In the genomic region with DNA sequence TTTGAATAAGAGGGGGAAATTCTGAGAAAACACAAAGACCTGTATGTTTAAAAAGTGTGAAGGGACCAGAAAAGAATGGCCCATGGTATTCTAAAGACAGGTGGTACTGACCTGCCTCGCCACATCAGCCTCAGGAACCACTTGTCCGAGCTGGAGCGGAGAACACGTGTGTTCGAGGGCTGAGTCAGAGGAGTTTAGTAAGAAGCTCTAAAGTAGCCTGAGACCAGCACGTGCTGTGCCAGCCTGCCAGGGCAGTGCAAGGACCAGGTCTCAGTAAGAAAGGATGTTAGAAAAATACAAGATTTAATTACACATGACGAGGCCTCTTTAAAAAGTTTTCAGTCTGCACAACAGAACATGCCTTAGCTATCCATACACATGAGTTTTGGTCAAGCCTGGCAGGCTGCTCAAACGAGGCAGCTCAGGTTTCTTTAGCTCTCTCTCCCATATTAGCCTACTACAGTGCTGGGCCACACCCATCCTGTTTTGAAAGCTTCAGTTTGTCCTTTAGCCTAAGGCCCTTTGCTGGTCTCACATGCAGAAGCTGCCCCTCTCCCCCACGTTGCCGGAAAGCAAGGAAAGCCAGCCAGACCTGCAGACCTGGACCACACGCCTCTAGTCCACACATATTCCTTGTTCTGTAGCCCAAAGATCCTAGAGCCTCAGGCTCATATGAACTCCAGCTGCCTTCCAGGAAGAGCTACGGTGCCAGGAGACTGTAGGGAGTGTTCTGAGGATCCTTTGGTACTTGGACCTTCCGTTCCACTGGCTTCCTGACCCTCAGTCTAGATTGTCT, we compare ENCODE assay signal across 14 mouse cellular contexts. TPM values are rescaled to one million over a fixed set of nuclear protein-coding genes. Genes with fewer than 3 reads are reported as not detected.
A peak's percentile ranks its signal among the peaks of the same experiment; 100 is the strongest.
DNase-seq lines count a peak whose midpoint lies in the region; ATAC-seq and TF ChIP-seq lines count a peak whose summit lies in the region.
"Had no signal": no experiment of that assay in that cellular context is flagged by ENCODE, and none has a peak within 500 bp of the region (broad histone marks: within the 10 kb centered on the region; RNA-seq: fewer than 3 reads in every experiment).

No protein-coding gene starts in this region.

- no peak for TF ChIP-seq POLR2A in myocyte (IDR thresholded peaks at IDR 0.05; ENCODE audit: insufficient read length, low read depth)

- no peak overlapping the region for H3K4me2 ChIP-seq in embryonic facial prominence, embryonic 15.5 days (replicated peaks)
- H3K4me2 ChIP-seq in myocyte (ENCODE audit: low read depth): no peak overlapping the region
- H3K4me2 ChIP-seq: liver, embryonic 13.5 days; midbrain, embryonic 12.5 days; neural tube, embryonic 15.5 days; stomach, embryonic 15.5 days had no signal

- peaks cover 11% of the 10 kb centered on the region; the same call in 1 of the 2 replicates for H3K4me1 ChIP-seq in embryonic facial prominence, embryonic 15.5 days
- H3K4me1 ChIP-seq: midbrain, embryonic 12.5 days; stomach, embryonic 15.5 days had no signal

- peak; percentile 25; the same call in 1 of the 2 replicates for ATAC-seq in embryonic facial prominence, embryonic 15.5 days (ENCODE audit: insufficient number of reproducible peaks, low FRiP score, low TSS enrichment, low read depth)
- ATAC-seq: CD4-positive, CD25-positive, alpha-beta regulatory T cell, adult 4 months; hindbrain, embryonic 16.5 days had no signal

- peak; percentile 34 to 55 for DNase-seq in heart, adult 18-20 months
- no peak for DNase-seq in heart, postnatal 25 days (ENCODE audit: low spot score)
- DNase-seq in left cerebral cortex, adult 2 months (ENCODE audit: extremely low spot score in 1 of 2, low spot score in 2 of 2): no peak
- DNase-seq in left cerebral cortex, postnatal 10 days (ENCODE audit: extremely low spot score in 1 of 2, low spot score in 2 of 2): no peak
- DNase-seq in B cell, adult 2 months: no peak
- no peak for DNase-seq in gastrocnemius, adult 8-10 months (ENCODE audit: low spot score in 2 of 2)
- DNase-seq: liver, embryonic 13.5 days had no signal

- no peaks in the 10 kb centered on the region for H3K79me2 ChIP-seq in myocyte (ENCODE audit: control insufficient read depth, insufficient read depth)

- H3K4me3 ChIP-seq in left cerebral cortex, adult 2 months: no peak overlapping the region
- no peak overlapping the region for H3K4me3 ChIP-seq in embryonic facial prominence, embryonic 15.5 days (replicated peaks)
- H3K4me3 ChIP-seq in myocyte: no peak overlapping the region
- H3K4me3 ChIP-seq: liver, embryonic 13.5 days; midbrain, embryonic 12.5 days; neural tube, embryonic 15.5 days; stomach, embryonic 15.5 days had no signal

- no peak overlapping the region for H3K9ac ChIP-seq in embryonic facial prominence, embryonic 15.5 days
- H3K9ac ChIP-seq: liver, embryonic 13.5 days; midbrain, embryonic 12.5 days; neural tube, embryonic 15.5 days; stomach, embryonic 15.5 days had no signal

- intact Hi-C loops in heart, postnatal 25 days (cut with DNase I): loop anchor here (2.0 kb wide), 1 partner anchor 20 kb away; the partner anchor contains the start of gene Tor3a
- intact Hi-C loops in left cerebral cortex, adult 2 months (cut with DNase I): no loop called here
- intact Hi-C loops in left cerebral cortex, postnatal 10 days (cut with DNase I): no loop called here

- H3ac ChIP-seq in myocyte (ENCODE audit: control insufficient read depth, insufficient read length): no peak overlapping the region

- no peak for TF ChIP-seq CTCF in left cerebral cortex, adult 2 months (IDR thresholded peaks at IDR 0.05)

- 0 out of 2 replicates have a peak overlapping the region, but pooled peaks have one; percentile 24 for H3K27ac ChIP-seq in left cerebral cortex, adult 2 months
- H3K27ac ChIP-seq in embryonic facial prominence, embryonic 15.5 days (replicated peaks): peak overlapping the region; percentile 51
- H3K27ac ChIP-seq: liver, embryonic 13.5 days; midbrain, embryonic 12.5 days; neural tube, embryonic 15.5 days; stomach, embryonic 15.5 days had no signal

- peaks cover 6% of the 10 kb centered on the region; the same call in 1 of the 2 replicates for H3K36me3 ChIP-seq in embryonic facial prominence, embryonic 15.5 days
- H3K36me3 ChIP-seq in myocyte (ENCODE audit: control insufficient read depth, insufficient read depth): peaks cover 28% of the 10 kb centered on the region
- H3K36me3 ChIP-seq: liver, embryonic 13.5 days; midbrain, embryonic 12.5 days; neural tube, embryonic 15.5 days; stomach, embryonic 15.5 days had no signal

- H3K27me3 ChIP-seq in embryonic facial prominence, embryonic 15.5 days: no peaks in the 10 kb centered on the region
- no peaks in the 10 kb centered on the region for H3K27me3 ChIP-seq in myocyte (ENCODE audit: control insufficient read depth, insufficient read depth, insufficient read length)
- H3K27me3 ChIP-seq: liver, embryonic 13.5 days; midbrain, embryonic 12.5 days; neural tube, embryonic 15.5 days; stomach, embryonic 15.5 days had no signal

- 46% methylated on average over 13 of the region's 13 CpGs for WGBS in embryonic facial prominence, embryonic 15.5 days

- H3K9me3 ChIP-seq in embryonic facial prominence, embryonic 15.5 days (replicated peaks): no peaks in the 10 kb centered on the region
- H3K9me3 ChIP-seq: liver, embryonic 13.5 days; midbrain, embryonic 12.5 days; neural tube, embryonic 15.5 days; stomach, embryonic 15.5 days had no signal

TF ChIP-seq in myocyte, 11 proteins besides CTCF, POLR2A, EP300 and RAD21:
- TF ChIP-seq MYOG (IDR thresholded peaks at IDR 0.05; ENCODE audit: control insufficient read depth in 1 of 3, insufficient read depth in 1 of 3, insufficient read length in 2 of 3, low read depth in 2 of 3) (no peak), POLR2AphosphoS2 (IDR thresholded peaks at IDR 0.05; ENCODE audit: insufficient read length, low read depth) (peak; percentile 44)

RNA-seq across cellular contexts. Expression of gene Tor3a, which starts 19.2 kb away (rescaled TPM):
- total RNA-seq in heart, adult 18-20 months (2021): 1 to 10 TPM; 9.2 to 9.9 TPM
- total RNA-seq in heart, postnatal 25 days (2021): 10 to 100 TPM in 1 of 2 experiments, 1 to 10 TPM in 1; 9.2 to 10.6 TPM
- 1 to 10 TPM; 7.3 to 7.9 TPM for total RNA-seq in left cerebral cortex, adult 2 months (2021)
- total RNA-seq in left cerebral cortex, postnatal 10 days (2021): 1 to 10 TPM; 4.1 to 5.0 TPM
- polyA plus RNA-seq in embryonic facial prominence, embryonic 15.5 days (2015; fragmentation: Nextera tagmentation; extraction: Ambion mirVana): 13.7 and 15.4 TPM in 2 replicates
- polyA plus RNA-seq in myocyte (2012; fragmentation: generic; extraction: Trizol): 45.9 TPM
- total RNA-seq in gastrocnemius, adult 8-10 months (2022): 1 to 10 TPM; 2.5 to 5.3 (median 4.2) TPM

Comparison
In these comparisons a context has a peak if more than half of its experiments do, and no peak if none do; other contexts are left out.
1. DNase-seq: peak in heart, adult 18-20 months (2 of 2); none in heart, postnatal 25 days (single experiment), left cerebral cortex, adult 2 months (0 of 2), left cerebral cortex, postnatal 10 days (0 of 2), B cell, adult 2 months (0 of 2) and gastrocnemius, adult 8-10 months (0 of 2).